Mouse (Mus musculus) limb, embryonic 11.5 days (tissue): ENCODE measurements around the gene Gpr35. TPM values are rescaled to one million over a fixed set of nuclear protein-coding genes. Genes with fewer than 3 reads are reported as not detected.

ENCODE experiments used
- ATAC-seq: fragments of 200-750 bp; cut with Nextera tagmentation; 2 replicates; pipeline ENCODE4 v1.8.0; 2017; ENCODE audit warnings: low read depth; ENCODE audit not compliant: insufficient number of reproducible peaks, low FRiP score, low TSS enrichment
- DNase-seq: peaks from one replicate; pipeline ENCODE4 v3.0.0-alpha.2; 2015; ENCODE audit warnings: low spot score
- H3K27ac ChIP-seq: fragments of 300-500 bp; sonication (generic); replicated peaks from 2 replicates; pipeline ENCODE4 v1.5.1; 2014; ENCODE audit warnings: low read depth, mild to moderate bottlenecking, low read length
- H3K27me3 ChIP-seq: fragments of 300-500 bp; sonication (generic); 2 replicates; pipeline ENCODE4 v1.6.1; 2014; ENCODE audit warnings: mild to moderate bottlenecking, low read length, mixed read lengths; ENCODE audit not compliant: control insufficient read depth, insufficient read depth
- H3K36me3 ChIP-seq: fragments of 300-500 bp; sonication (generic); 2 replicates; pipeline ENCODE4 v1.6.1; 2014; ENCODE audit warnings: mild to moderate bottlenecking, low read length, moderate library complexity, mixed read lengths; ENCODE audit not compliant: control insufficient read depth, insufficient read depth
- H3K4me1 ChIP-seq: fragments of 300-500 bp; sonication (generic); 2 replicates; pipeline ENCODE4 v1.6.1; 2014; ENCODE audit warnings: low read length, mixed read lengths; ENCODE audit not compliant: control insufficient read depth, insufficient read depth
- H3K4me2 ChIP-seq: fragments of 300-500 bp; sonication (generic); 2 replicates; pipeline ENCODE4 v1.6.1; 2014; ENCODE audit warnings: low read depth, mild to moderate bottlenecking, moderate library complexity; ENCODE audit not compliant: severe bottlenecking
- H3K4me3 ChIP-seq: fragments of 300-500 bp; sonication (generic); 2 replicates; pipeline ENCODE4 v1.5.1; 2014; ENCODE audit warnings: low read depth, low read length
- H3K9ac ChIP-seq: fragments of 300-500 bp; sonication (generic); 2 replicates; pipeline ENCODE4 v1.6.1; 2014; ENCODE audit warnings: mild to moderate bottlenecking, low read length
- H3K9me3 ChIP-seq: fragments of 300-500 bp; sonication (generic); 2 replicates; pipeline ENCODE4 v1.6.1; 2016; ENCODE audit warnings: low read length; ENCODE audit not compliant: control insufficient read depth
- WGBS: fragments of 180-500 bp; shearing (Covaris S2); extraction: QIAGEN DNeasy Blood & Tissue Kit; methylation state at CpG from one replicate; pipeline ENCODE4 v1.1.7; 2014; 5-methylcytosine and 5-hydroxymethylcytosine counted together
- polyA plus RNA-seq: library from polyadenylated mRNA; unstranded; fragments of >200 nt; fragmentation: Nextera tagmentation; extraction: Ambion mirVana; gene quantifications from 2 replicates; pipeline ENCODE4 v1.2.1, GENCODE M21; 2014

Gene Gpr35
- polyA plus RNA-seq, result 0.20 and 0.44 TPM in 2 replicates

- Histone ChIP-seq H3K9ac (0 out of 2 replicates have a peak within 1 kb of the TSS, but pooled peaks have one; percentile 19), H3K4me3 (no peak within 1 kb of the TSS), H3K4me1 (no peaks in the 10 kb centered on the region), H3K36me3 (0 out of 2 replicates have a peak, but pooled peaks cover 2% of the 10 kb centered on the region), H3K27me3 (no peaks in the 10 kb centered on the region), H3K4me2 (no peak within 1 kb of the TSS), H3K27ac (no peak within 1 kb of the TSS), H3K9me3 (no peaks in the 10 kb centered on the region)
- WGBS, result 77% methylated on average over 5 of the region's 5 CpGs
- DNase-seq (no peak), ATAC-seq (no peak)
Measured at GRCm38 (mm10) chr1:92950607-92951006, at the start of gene Gpr35. Gene Gpr35 (plus strand): TSS chr1:92950865.

GRCm38 (mm10) chr1:92902786-92903185 is 47.9 kb upstream of the Gpr35 start, which contains the start of gene Ankmy1:
Gene Ankmy1 (minus strand): TSS chr1:92902906.
- Histone ChIP-seq H3K27me3 (no peaks in the 10 kb centered on the region), H3K27ac (no peak within 1 kb of the TSS), H3K9me3 (no peaks in the 10 kb centered on the region), H3K4me3 (no peak within 1 kb of the TSS), H3K36me3 (no peaks in the 10 kb centered on the region), H3K9ac (no peak within 1 kb of the TSS), H3K4me2 (peak within 1 kb of the TSS; percentile 33), H3K4me1 (no peaks in the 10 kb centered on the region)
- peak; percentile 78 for DNase-seq
- peak; percentile 60; the same call in 1 of the 2 replicates for ATAC-seq
- under 1% methylated on average over 15 of the region's 15 CpGs for WGBS

- DNase-seq (no peak), ATAC-seq (no peak)
- no peak overlapping the region for H3K9ac ChIP-seq
Measured at GRCm38 (mm10) chr1:92903627-92904026, 47.0 kb upstream of the Gpr35 start.

GRCm38 (mm10) chr1:92905703-92906310 is 44.9 kb upstream of the Gpr35 start:
- Histone ChIP-seq H3K4me1 (peaks cover 6% of the 10 kb centered on the region; the same call in 1 of the 2 replicates), H3K27ac (no peak overlapping the region), H3K27me3 (no peaks in the 10 kb centered on the region), H3K36me3 (no peaks in the 10 kb centered on the region), H3K9ac (no peak overlapping the region), H3K9me3 (no peaks in the 10 kb centered on the region), H3K4me2 (no peak overlapping the region), H3K4me3 (no peak overlapping the region)
- 88% methylated on average over 2 of the region's 2 CpGs for WGBS
- ATAC-seq (no peak), DNase-seq (no peak)

More at GRCm38 (mm10) chr1:92903627-92904026, 47.0 kb upstream of the Gpr35 start:
- H3K27me3 ChIP-seq, result no peaks in the 10 kb centered on the region
- no peaks in the 10 kb centered on the region for H3K36me3 ChIP-seq
- H3K4me3 ChIP-seq, result no peak overlapping the region
- no peak overlapping the region for H3K27ac ChIP-seq
- no peaks in the 10 kb centered on the region for H3K9me3 ChIP-seq
- H3K4me2 ChIP-seq, result no peak overlapping the region
- no peaks in the 10 kb centered on the region for H3K4me1 ChIP-seq
- 78% methylated on average over 4 of the region's 4 CpGs for WGBS

GRCm38 (mm10) chr1:92906779-92907631 is 43.7 kb upstream of the Gpr35 start, which contains the start of gene Dusp28:
Gene Dusp28 (plus strand): TSS chr1:92906981.
- ATAC-seq (peak; percentile 86), DNase-seq (peak; percentile 90)
- Histone ChIP-seq H3K27me3 (no peaks in the 10 kb centered on the region), H3K27ac (peak within 1 kb of the TSS; percentile 58), H3K4me2 (peak within 1 kb of the TSS; percentile 47), H3K4me3 (peak within 1 kb of the TSS; percentile 66), H3K36me3 (no peaks in the 10 kb centered on the region), H3K9ac (peak within 1 kb of the TSS; percentile 56), H3K9me3 (no peaks in the 10 kb centered on the region), H3K4me1 (peaks cover 14% of the 10 kb centered on the region)
- WGBS, result under 1% methylated on average over 79 of the region's 81 CpGs

- ATAC-seq (no peak), DNase-seq (no peak)
- no peak overlapping the region for H3K27ac ChIP-seq
- 48% methylated on average over 20 of the region's 20 CpGs for WGBS
- peaks cover 18% of the 10 kb centered on the region for H3K4me1 ChIP-seq
- peak overlapping the region; percentile 47 for H3K4me2 ChIP-seq
- peak overlapping the region; percentile 56 for H3K9ac ChIP-seq
- peak overlapping the region; percentile 66 for H3K4me3 ChIP-seq
- no peaks in the 10 kb centered on the region for H3K9me3 ChIP-seq
- H3K36me3 ChIP-seq, result no peaks in the 10 kb centered on the region
- no peaks in the 10 kb centered on the region for H3K27me3 ChIP-seq
Measured at GRCm38 (mm10) chr1:92907632-92908360, 42.9 kb upstream of the Gpr35 start.

GRCm38 (mm10) chr1:92908664-92909063 is 42.0 kb upstream of the Gpr35 start:
- Histone ChIP-seq H3K9me3 (no peaks in the 10 kb centered on the region), H3K4me1 (peaks cover 18% of the 10 kb centered on the region), H3K27ac (no peak overlapping the region), H3K4me3 (no peak overlapping the region), H3K27me3 (no peaks in the 10 kb centered on the region), H3K36me3 (no peaks in the 10 kb centered on the region; the same call in 1 of the 2 replicates), H3K4me2 (no peak overlapping the region), H3K9ac (no peak overlapping the region)
- DNase-seq, result no peak
- WGBS, result 89% methylated on average over 3 of the region's 3 CpGs
- no peak for ATAC-seq

GRCm38 (mm10) chr1:92909068-92909467 is 41.6 kb upstream of the Gpr35 start:
- Histone ChIP-seq H3K9ac (no peak overlapping the region), H3K9me3 (no peaks in the 10 kb centered on the region), H3K36me3 (no peaks in the 10 kb centered on the region; the same call in 1 of the 2 replicates), H3K4me2 (no peak overlapping the region), H3K4me1 (peaks cover 18% of the 10 kb centered on the region), H3K4me3 (no peak overlapping the region), H3K27ac (no peak overlapping the region), H3K27me3 (no peaks in the 10 kb centered on the region)
- ATAC-seq (no peak), DNase-seq (peak; percentile 38)
- WGBS, result 72% methylated on average over 4 of the region's 4 CpGs
